Mouse (Mus musculus): ENCODE results near the gene Ly6g5c.

DNA sequence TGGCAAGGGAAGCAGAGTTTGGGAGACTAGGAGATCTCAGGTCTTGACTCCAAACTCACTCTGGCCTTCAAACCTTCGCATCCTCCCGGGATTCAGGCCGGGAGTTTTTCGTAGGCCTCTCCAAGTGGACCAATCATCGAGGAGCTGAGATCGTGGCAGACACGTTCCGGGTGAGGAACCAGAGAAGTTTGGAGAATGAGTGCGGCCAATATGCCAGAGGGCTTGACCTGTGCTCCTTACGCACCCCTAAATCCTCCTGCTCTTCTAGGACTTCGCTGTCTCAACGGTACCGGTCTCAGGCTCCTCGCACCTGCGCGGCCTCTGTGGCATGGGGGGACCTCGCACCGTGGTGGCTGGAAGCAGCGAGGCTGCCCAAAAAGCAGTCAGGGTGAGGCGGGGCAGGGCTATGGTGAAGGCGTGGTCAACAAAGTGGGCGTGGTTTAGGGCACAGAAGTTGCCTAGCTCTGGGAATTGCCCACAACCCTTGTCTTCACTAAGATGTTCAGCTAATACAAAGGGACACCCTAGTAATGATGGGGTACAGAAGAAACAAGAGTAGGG, 47.3 kb upstream of the Ly6g5c start:
- TF ChIP-seq GATA1 (IDR thresholded peaks at IDR 0.05; ENCODE audit: borderline replicate concordance, low read length) (no peak), FLI1 (IDR thresholded peaks at IDR 0.05; ENCODE audit: low read length) (no peak)

Measured in megakaryocyte, embryonic 14.5 days (primary cell).